Mouse (Mus musculus) heart, embryonic 12.5 days (tissue): ENCODE results near the gene Crtc1. TPM values are rescaled to one million over a fixed set of nuclear protein-coding genes. Genes with fewer than 3 reads are reported as not detected.
A peak's percentile ranks its signal among the peaks of the same experiment; 100 is the strongest.

ENCODE experiments used
- ATAC-seq: fragments of 200-750 bp; cut with Nextera tagmentation; 2 replicates; pipeline ENCODE4 v1.8.0; 2017; ENCODE audit warnings: moderate TSS enrichment, moderate library complexity; ENCODE audit not compliant: insufficient number of reproducible peaks, low FRiP score
- H3K27ac ChIP-seq: fragments of 300-500 bp; sonication (generic); 2 replicates; pipeline ENCODE4 v1.5.1; 2016; ENCODE audit warnings: mild to moderate bottlenecking, moderate library complexity; ENCODE audit not compliant: poor library complexity, severe bottlenecking
- H3K27me3 ChIP-seq: fragments of 300-500 bp; sonication (generic); replicated peaks from 2 replicates; pipeline ENCODE4 v1.6.1; 2016; ENCODE audit warnings: mild to moderate bottlenecking, moderate library complexity
- H3K36me3 ChIP-seq: fragments of 300-500 bp; sonication (generic); 2 replicates; pipeline ENCODE4 v1.6.1; 2016; ENCODE audit warnings: mild to moderate bottlenecking, moderate library complexity
- H3K4me1 ChIP-seq: fragments of 300-500 bp; sonication (generic); replicated peaks from 2 replicates; pipeline ENCODE4 v1.6.1; 2016; ENCODE audit warnings: mild to moderate bottlenecking
- H3K4me2 ChIP-seq: fragments of 300-500 bp; sonication (generic); 2 replicates; pipeline ENCODE4 v1.6.1; 2016; ENCODE audit warnings: mild to moderate bottlenecking, moderate library complexity
- H3K4me3 ChIP-seq: fragments of 300-500 bp; sonication (generic); 2 replicates; pipeline ENCODE4 v1.5.1; 2016; ENCODE audit warnings: mild to moderate bottlenecking
- H3K9ac ChIP-seq: fragments of 300-500 bp; sonication (generic); 2 replicates; pipeline ENCODE4 v1.6.1; 2016; ENCODE audit warnings: mild to moderate bottlenecking, moderate library complexity
- H3K9me3 ChIP-seq: fragments of 300-500 bp; sonication (generic); replicated peaks from 2 replicates; pipeline ENCODE4 v1.6.1; 2016; ENCODE audit warnings: mild to moderate bottlenecking, moderate library complexity
- WGBS: fragments of 180-500 bp; shearing (Covaris S2); methylation state at CpG from one replicate; pipeline ENCODE4 v1.1.7; 2016; 5-methylcytosine and 5-hydroxymethylcytosine counted together
- polyA plus RNA-seq: library from polyadenylated mRNA; unstranded; fragments of >200 nt; fragmentation: Nextera tagmentation; extraction: Ambion mirVana; gene quantifications from 2 replicates; pipeline ENCODE4 v1.2.1, GENCODE M21; 2016

Crtc1 gene
- polyA plus RNA-seq, 1 experiment from 2014 or later: 14.9 TPM

DNA sequence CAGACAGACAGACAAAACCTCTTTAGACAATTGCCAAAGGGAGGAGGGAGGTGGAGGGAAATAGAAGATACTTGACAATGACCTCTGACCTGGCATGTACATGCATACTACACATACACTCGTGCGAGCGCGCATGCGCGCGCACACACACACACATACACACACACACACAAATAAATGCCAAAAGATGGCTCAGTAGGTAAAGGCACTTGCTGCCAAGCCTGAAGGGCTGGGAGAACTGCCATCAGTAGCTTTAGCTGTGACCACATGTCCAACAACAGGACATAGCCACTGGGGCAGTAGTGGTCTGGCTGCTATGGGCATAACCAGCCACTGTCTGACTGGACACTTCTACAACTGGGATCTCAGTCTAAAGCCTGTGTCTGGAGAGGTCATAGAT, 32.5 kb upstream of the Crtc1 start:
- peaks cover 3% of the 10 kb centered on the region; the same call in 1 of the 2 replicates for H3K36me3 ChIP-seq
- no peak overlapping the region for H3K4me2 ChIP-seq
- no peak overlapping the region for H3K9ac ChIP-seq
- ATAC-seq: no peak
- H3K27me3 ChIP-seq: no peaks in the 10 kb centered on the region
- WGBS: 98% methylated on average over 7 of the region's 7 CpGs
- H3K4me3 ChIP-seq: no peak overlapping the region
- no peaks in the 10 kb centered on the region for H3K9me3 ChIP-seq
- H3K27ac ChIP-seq: no peak overlapping the region
- peaks cover 50% of the 10 kb centered on the region for H3K4me1 ChIP-seq

DNA sequence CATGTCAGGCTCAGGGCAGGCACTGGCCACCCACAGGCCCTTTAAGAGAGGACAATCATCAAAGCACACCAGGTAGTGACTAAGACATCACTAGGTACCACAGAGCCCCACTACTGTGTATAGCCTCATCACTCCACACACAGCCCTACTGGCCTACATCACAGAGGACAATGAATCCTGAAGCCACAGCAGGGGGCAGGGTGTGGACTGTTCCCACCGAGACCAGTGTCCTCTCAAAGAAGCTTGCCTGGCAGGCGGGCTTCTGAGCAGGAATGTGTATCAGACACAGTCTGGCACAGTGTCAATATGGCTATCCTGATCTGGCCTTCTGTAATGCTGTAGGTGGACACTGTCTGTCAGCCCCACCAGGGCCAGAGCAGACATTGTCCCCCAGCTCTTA, 30.6 kb upstream of the Crtc1 start:
- peak overlapping the region; percentile 44 for H3K4me2 ChIP-seq
- peaks cover 51% of the 10 kb centered on the region for H3K4me1 ChIP-seq
- H3K4me3 ChIP-seq: no peak overlapping the region
- no peaks in the 10 kb centered on the region for H3K9me3 ChIP-seq
- WGBS: 26% methylated on average over 2 of the region's 2 CpGs
- peaks cover 10% of the 10 kb centered on the region; the same call in 1 of the 2 replicates for H3K36me3 ChIP-seq
- H3K27me3 ChIP-seq: no peaks in the 10 kb centered on the region
- peak overlapping the region; percentile 50; the same call in 1 of the 2 replicates for H3K9ac ChIP-seq
- H3K27ac ChIP-seq: peak overlapping the region; percentile 67
- no peak for ATAC-seq

DNA sequence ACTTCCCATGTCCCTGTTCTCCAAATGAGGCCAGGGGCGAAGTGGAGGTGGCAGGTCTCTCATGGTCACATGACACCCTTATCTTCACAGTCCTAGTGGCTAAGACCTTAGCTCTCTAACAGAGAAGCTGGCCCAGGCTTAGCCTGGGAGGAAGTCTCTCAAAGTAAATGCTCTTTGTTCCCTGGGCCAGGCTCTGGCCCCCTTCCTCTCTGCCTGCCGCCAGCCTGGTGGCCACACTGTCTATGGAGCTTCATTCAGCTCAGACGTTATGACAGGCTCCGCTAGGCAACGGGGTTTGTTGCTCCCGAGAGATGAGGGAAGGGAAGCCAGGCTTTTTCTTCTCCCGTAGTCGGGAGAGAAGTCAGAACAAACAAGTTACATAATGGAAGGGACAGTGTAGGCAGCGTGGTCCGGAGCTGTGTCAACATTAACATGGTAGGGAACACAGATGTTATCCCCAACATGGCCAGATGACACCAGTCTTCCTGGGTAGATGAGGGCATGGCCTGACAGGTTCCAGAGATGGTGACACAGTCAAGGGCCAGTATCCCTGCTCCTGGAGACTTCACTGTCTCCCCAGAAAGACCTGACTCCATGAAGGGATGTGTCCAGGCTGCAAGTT, 30.0 kb upstream of the Crtc1 start:
- Histone ChIP-seq H3K27me3 (no peaks in the 10 kb centered on the region), H3K4me1 (peaks cover 51% of the 10 kb centered on the region), H3K4me2 (peak overlapping the region; percentile 44), H3K9ac (peak overlapping the region; percentile 50), H3K4me3 (no peak overlapping the region), H3K36me3 (peaks cover 8% of the 10 kb centered on the region; the same call in 1 of the 2 replicates), H3K9me3 (no peaks in the 10 kb centered on the region), H3K27ac (peak overlapping the region; percentile 67)
- 24% methylated on average over 10 of the region's 10 CpGs for whole genome bisulfite sequencing
- ATAC-seq: peak; percentile 51

DNA sequence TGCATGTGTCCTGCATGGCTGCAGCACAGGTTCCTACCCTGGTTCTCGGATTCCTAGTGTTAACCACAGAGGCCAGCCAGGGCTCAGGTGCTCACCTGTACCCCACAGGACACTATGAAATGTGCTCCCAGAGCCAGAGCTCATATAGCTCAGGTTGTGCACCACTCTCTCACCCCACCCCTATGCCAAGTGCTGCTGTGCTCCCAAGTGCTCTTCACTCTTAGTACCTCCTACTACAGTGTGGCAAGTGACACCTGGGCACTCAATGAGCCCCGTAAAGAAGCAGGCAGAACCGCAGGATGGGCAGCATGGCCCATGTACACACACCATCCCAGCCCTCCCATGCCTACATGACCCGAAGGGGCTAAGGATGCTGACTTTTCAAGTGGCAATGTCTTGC, 29.4 kb upstream of the Crtc1 start:
- H3K9me3 ChIP-seq: no peaks in the 10 kb centered on the region
- WGBS: 90% methylated on average over 4 of the region's 4 CpGs
- H3K27me3 ChIP-seq: no peaks in the 10 kb centered on the region
- ATAC-seq: no peak; the same call in 1 of the 2 replicates
- H3K4me2 ChIP-seq: no peak overlapping the region
- H3K4me1 ChIP-seq: peaks cover 51% of the 10 kb centered on the region
- H3K36me3 ChIP-seq: peaks cover 8% of the 10 kb centered on the region; the same call in 1 of the 2 replicates
- H3K9ac ChIP-seq: no peak overlapping the region
- H3K27ac ChIP-seq: no peak overlapping the region
- H3K4me3 ChIP-seq: no peak overlapping the region

DNA sequence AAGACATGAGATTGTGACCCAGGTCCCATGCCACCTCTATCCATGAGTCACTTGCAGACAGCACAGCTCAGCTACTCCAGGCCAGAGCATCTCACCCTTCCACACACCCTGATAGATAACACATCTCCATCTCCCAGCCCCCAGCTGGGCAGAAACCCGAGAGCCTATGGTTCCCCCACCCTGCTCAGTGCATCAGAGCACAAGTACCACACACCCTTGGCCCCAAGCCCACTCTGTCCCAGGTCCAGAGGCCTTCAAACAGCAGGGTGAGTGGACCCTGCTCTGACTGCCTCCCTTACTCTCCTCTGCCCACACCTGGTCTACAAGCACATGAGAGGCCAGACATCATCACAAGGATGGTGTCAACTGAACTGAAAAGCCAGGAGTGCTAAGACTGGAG, 28.5 kb upstream of the Crtc1 start:
- Histone ChIP-seq H3K4me1 (peaks cover 53% of the 10 kb centered on the region), H3K4me2 (no peak overlapping the region), H3K27me3 (no peaks in the 10 kb centered on the region), H3K36me3 (peaks cover 8% of the 10 kb centered on the region; the same call in 1 of the 2 replicates), H3K4me3 (no peak overlapping the region), H3K9ac (no peak overlapping the region), H3K27ac (no peak overlapping the region), H3K9me3 (no peaks in the 10 kb centered on the region)
- peak; percentile 17; the same call in 1 of the 2 replicates for ATAC-seq
- 55% methylated on average over 1 of the region's 1 CpGs for WGBS

DNA sequence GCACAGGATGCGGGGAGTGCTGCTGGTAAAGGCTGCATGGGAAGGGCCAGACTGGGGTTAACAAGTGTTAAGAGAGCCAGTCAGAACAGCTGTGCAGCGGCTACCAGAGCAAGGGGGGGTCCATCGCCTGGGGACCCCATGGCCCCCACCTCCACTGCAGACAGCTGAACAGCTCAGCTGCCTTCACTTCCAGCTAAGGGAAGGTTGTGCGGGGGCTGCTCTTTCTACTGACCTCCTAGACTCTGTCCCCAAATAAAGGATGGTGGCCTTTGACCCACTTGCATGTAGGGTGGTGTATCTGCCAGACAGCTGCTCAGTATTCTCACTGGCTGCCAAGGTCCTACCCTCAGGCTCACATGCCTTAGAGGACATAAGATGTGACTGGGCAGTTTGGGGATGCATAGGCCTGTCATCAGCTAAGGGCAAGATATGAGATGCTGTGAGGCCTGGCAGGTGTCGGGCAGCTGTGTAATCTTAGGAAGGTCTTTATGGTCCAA, 27.9 kb upstream of the Crtc1 start:
- no peak overlapping the region for H3K4me2 ChIP-seq
- peaks cover 8% of the 10 kb centered on the region; the same call in 1 of the 2 replicates for H3K36me3 ChIP-seq
- 68% methylated on average over 5 of the region's 5 CpGs for WGBS
- H3K27me3 ChIP-seq: no peaks in the 10 kb centered on the region
- H3K9me3 ChIP-seq: no peaks in the 10 kb centered on the region
- ATAC-seq: no peak
- peak overlapping the region; percentile 14; the same call in 1 of the 2 replicates for H3K9ac ChIP-seq
- peaks cover 56% of the 10 kb centered on the region for H3K4me1 ChIP-seq
- no peak overlapping the region for H3K27ac ChIP-seq
- no peak overlapping the region for H3K4me3 ChIP-seq

DNA sequence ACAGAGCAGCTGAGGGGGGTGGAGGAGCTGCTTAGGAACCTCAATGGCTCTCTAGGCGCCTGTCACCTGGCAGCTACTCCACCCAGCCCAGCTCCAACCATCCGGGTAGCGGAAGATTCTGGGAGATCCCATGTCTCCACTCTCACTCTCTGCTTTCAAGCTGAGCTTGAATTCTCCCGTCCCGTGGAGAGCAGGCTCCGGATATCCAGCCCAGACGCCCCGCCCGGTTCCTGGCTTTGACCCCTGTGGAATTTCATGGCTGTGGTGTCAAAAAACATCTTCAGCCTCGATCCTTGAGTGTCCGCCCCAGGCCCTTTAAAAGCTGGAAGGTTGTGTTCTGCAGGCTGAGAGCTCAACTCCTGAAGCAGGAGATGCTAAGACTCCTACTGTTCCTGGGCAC, 27.4 kb upstream of the Crtc1 start:
- no peak for ATAC-seq
- Histone ChIP-seq H3K4me1 (peaks cover 61% of the 10 kb centered on the region), H3K4me3 (no peak overlapping the region), H3K9ac (no peak overlapping the region), H3K9me3 (no peaks in the 10 kb centered on the region), H3K4me2 (no peak overlapping the region; the same call in 1 of the 2 replicates), H3K27ac (no peak overlapping the region), H3K27me3 (no peaks in the 10 kb centered on the region), H3K36me3 (peaks cover 8% of the 10 kb centered on the region; the same call in 1 of the 2 replicates)
- 55% methylated on average over 11 of the region's 11 CpGs for WGBS

DNA sequence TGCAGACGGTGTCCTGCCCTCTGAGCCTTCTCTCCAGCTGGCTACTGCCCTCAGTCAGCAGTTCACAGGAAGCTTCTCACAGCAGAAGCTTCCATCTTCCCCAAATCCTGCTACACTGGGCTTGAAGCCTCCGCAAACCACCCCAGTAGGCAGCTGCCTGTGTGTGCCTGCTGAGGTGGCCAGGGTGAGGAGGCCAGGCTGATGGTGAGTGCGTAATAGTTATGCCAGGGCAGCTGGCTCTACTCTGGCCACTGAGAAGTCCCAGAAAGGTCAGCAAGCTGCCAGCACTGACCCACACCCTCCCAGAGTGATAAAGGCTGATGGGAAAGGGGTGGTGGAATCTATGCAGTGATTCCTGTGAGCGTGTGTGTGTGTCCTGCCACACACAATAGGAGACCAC, 26.9 kb upstream of the Crtc1 start:
- Histone ChIP-seq H3K27ac (no peak overlapping the region), H3K36me3 (peaks cover 8% of the 10 kb centered on the region; the same call in 1 of the 2 replicates), H3K4me2 (no peak overlapping the region; the same call in 1 of the 2 replicates), H3K4me1 (peaks cover 66% of the 10 kb centered on the region), H3K27me3 (no peaks in the 10 kb centered on the region), H3K4me3 (no peak overlapping the region), H3K9ac (no peak overlapping the region), H3K9me3 (no peaks in the 10 kb centered on the region)
- no peak for ATAC-seq
- WGBS: 78% methylated on average over 4 of the region's 4 CpGs

DNA sequence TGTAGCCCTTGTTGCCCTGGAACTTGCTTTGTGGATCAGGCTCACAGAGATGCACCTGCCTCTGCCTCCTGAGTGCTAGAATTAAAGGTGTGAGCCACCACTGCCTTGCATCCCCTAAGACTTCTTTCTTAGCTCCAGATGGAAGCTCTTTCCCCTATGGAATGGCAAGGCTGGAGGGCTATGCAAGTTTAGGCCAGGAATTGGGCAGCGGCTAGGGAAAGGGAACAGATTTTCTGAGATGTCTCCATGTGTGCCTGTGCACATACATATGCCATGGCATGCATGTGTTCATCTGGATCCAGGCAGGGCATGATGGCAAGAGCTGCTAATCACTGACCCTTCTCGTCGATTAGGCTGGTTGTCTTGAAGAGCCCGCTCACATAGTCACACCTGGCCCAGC, 26.3 kb upstream of the Crtc1 start:
- ATAC-seq: no peak
- no peak overlapping the region for H3K4me2 ChIP-seq
- 95% methylated on average over 4 of the region's 4 CpGs for WGBS
- H3K4me1 ChIP-seq: peaks cover 72% of the 10 kb centered on the region
- no peak overlapping the region for H3K9ac ChIP-seq
- no peak overlapping the region for H3K4me3 ChIP-seq
- no peaks in the 10 kb centered on the region for H3K9me3 ChIP-seq
- H3K36me3 ChIP-seq: peaks cover 8% of the 10 kb centered on the region; the same call in 1 of the 2 replicates
- no peak overlapping the region for H3K27ac ChIP-seq
- H3K27me3 ChIP-seq: no peaks in the 10 kb centered on the region

DNA sequence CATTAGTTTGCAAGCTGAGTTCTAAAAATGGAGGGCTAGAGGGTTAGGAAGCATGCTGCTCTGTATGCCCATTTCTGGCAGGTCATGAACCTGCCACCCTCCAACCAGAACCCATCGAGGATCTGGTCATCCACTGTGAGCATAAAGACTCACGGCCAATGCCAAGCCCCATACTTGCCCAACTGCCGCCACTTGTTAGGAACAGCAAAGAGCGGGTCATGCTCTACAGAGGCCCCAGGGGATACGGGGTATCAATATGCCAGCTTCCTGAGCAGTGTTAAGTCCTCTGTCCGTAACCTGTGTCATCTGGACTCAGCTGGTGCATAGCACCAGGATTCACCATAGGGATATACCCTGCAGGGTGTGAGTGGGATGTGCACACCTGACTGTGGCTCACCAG, 24.8 kb upstream of the Crtc1 start:
- no peak overlapping the region; the same call in 1 of the 2 replicates for H3K4me3 ChIP-seq
- H3K9me3 ChIP-seq: no peaks in the 10 kb centered on the region
- WGBS: 94% methylated on average over 6 of the region's 6 CpGs
- no peak overlapping the region for H3K4me2 ChIP-seq
- H3K27ac ChIP-seq: no peak overlapping the region
- no peak for ATAC-seq
- no peaks in the 10 kb centered on the region for H3K27me3 ChIP-seq
- peaks cover 65% of the 10 kb centered on the region for H3K4me1 ChIP-seq
- no peak overlapping the region for H3K9ac ChIP-seq
- peaks cover 11% of the 10 kb centered on the region; the same call in 1 of the 2 replicates for H3K36me3 ChIP-seq

DNA sequence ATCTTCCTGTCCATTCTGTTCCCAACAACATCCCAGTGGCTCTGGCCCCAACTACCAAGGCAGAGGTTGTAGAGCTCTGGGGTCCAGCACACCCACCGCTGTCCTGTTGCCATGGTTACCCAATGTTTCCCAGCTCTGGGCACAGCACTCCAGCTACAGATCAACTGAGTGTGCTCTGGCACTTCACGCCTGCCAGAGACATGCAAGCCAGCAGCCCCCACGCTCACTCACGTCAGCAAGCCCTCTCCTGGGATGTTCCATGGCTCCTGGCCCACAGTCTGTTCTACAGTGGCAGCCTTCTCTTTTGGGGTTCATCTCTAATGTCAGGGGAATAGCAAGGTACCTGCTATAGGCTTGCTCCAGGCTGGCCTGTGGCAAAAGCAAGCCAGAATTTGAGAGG, 23.9 kb upstream of the Crtc1 start:
- Histone ChIP-seq H3K4me3 (no peak overlapping the region), H3K9me3 (no peaks in the 10 kb centered on the region), H3K4me1 (peaks cover 57% of the 10 kb centered on the region), H3K36me3 (peaks cover 11% of the 10 kb centered on the region; the same call in 1 of the 2 replicates), H3K9ac (no peak overlapping the region), H3K4me2 (no peak overlapping the region), H3K27me3 (no peaks in the 10 kb centered on the region), H3K27ac (no peak overlapping the region)
- 83% methylated on average over 4 of the region's 4 CpGs for WGBS
- no peak for ATAC-seq
